Mouse (Mus musculus) right cerebral cortex, adult 18-20 months (tissue): ENCODE results near the gene Fam205c.

Experiments
- DNase-seq: peaks from one replicate; pipeline ENCODE4 v3.0.0; 2022; ENCODE audit warnings: mixed read lengths

The Fam205c gene

GRCm38 (mm10) chr4:42874134-42874533 is at the start of gene Fam205c:
TSS of gene Fam205c (minus strand) at chr4:42874234.
- no peak for DNase-seq

- no peak for DNase-seq
These were observed 48.4 kb upstream of the Fam205c start for GRCm38 (mm10) chr4:42922461-42922860.

GRCm38 (mm10) chr4:42922056-42922455 is 48.0 kb upstream of the Fam205c start:
- no peak for DNase-seq

- DNase-seq: peak; percentile 76
These were observed 47.5 kb upstream of the Fam205c start for GRCm38 (mm10) chr4:42921536-42921935.

GRCm38 (mm10) chr4:42920726-42921125 is 46.7 kb upstream of the Fam205c start:
- no peak for DNase-seq

GRCm38 (mm10) chr4:42917402-42917774 is 43.4 kb upstream of the Fam205c start:
- DNase-seq: no peak

- peak; percentile 66 for DNase-seq
These were observed 42.8 kb upstream of the Fam205c start, which contains the start of gene Phf24 for GRCm38 (mm10) chr4:42916617-42917401. TSS of gene Phf24 (plus strand) at chr4:42916660.

- no peak for DNase-seq
These were observed 41.9 kb upstream of the Fam205c start for GRCm38 (mm10) chr4:42915966-42916365.

GRCm38 (mm10) chr4:42915311-42915710 is 41.3 kb upstream of the Fam205c start:
- no peak for DNase-seq

- no peak for DNase-seq
These were observed 39.4 kb upstream of the Fam205c start for GRCm38 (mm10) chr4:42913391-42913790.

- DNase-seq: no peak
These were observed 30.9 kb upstream of the Fam205c start for GRCm38 (mm10) chr4:42904966-42905365.

- DNase-seq: no peak
These were observed 30.5 kb upstream of the Fam205c start for GRCm38 (mm10) chr4:42904523-42904922.

GRCm38 (mm10) chr4:42903942-42904341 is 29.9 kb upstream of the Fam205c start:
- no peak for DNase-seq

- DNase-seq: no peak
These were observed 28.7 kb upstream of the Fam205c start for GRCm38 (mm10) chr4:42902730-42903129.

- DNase-seq: no peak
These were observed 28.1 kb upstream of the Fam205c start for GRCm38 (mm10) chr4:42902174-42902573.

GRCm38 (mm10) chr4:42900878-42901277 is 26.8 kb upstream of the Fam205c start:
- peak; percentile 81 for DNase-seq

GRCm38 (mm10) chr4:42898914-42899313 is 24.9 kb upstream of the Fam205c start:
- no peak for DNase-seq

- no peak for DNase-seq
These were observed 21.1 kb upstream of the Fam205c start for GRCm38 (mm10) chr4:42895118-42895517.

GRCm38 (mm10) chr4:42891176-42891575 is 17.1 kb upstream of the Fam205c start:
- no peak for DNase-seq

GRCm38 (mm10) chr4:42888806-42889205 is 14.8 kb upstream of the Fam205c start:
- no peak for DNase-seq

- peak; percentile 62 for DNase-seq
These were observed 12.9 kb upstream of the Fam205c start for GRCm38 (mm10) chr4:42886926-42887325.

GRCm38 (mm10) chr4:42880677-42880948 is 6.6 kb upstream of the Fam205c start:
- no peak for DNase-seq

GRCm38 (mm10) chr4:42879829-42880676 is 6.0 kb upstream of the Fam205c start:
- DNase-seq: no peak

- DNase-seq: no peak
These were observed 3.6 kb upstream of the Fam205c start for GRCm38 (mm10) chr4:42877657-42878056.
